Mouse (Mus musculus) MN1 (cell line): Measurements from ENCODE around the gene Bbs5.
"Not testable (repeated sequence)": the region's sequence is repeated elsewhere in the genome, so short reads cannot be mapped to it uniquely, and the experiment has no call there.

Experiments
- DNase-seq: peaks from one replicate; pipeline ENCODE4 v3.0.0-alpha.2; 2016; ENCODE audit warnings: low spot score

Bbs5 gene

GRCm38 (mm10) chr2:69646726-69647490 lies at the start of gene Bbs5:
Gene Bbs5 (plus strand): TSS chr2:69647171.
- DNase-seq, result peak; percentile 92

- DNase-seq, result no peak
These were observed 43.1 kb upstream of the Bbs5 start for GRCm38 (mm10) chr2:69603726-69604393.

- no peak for DNase-seq
These were observed 40.4 kb upstream of the Bbs5 start for GRCm38 (mm10) chr2:69606621-69607020.

DNA sequence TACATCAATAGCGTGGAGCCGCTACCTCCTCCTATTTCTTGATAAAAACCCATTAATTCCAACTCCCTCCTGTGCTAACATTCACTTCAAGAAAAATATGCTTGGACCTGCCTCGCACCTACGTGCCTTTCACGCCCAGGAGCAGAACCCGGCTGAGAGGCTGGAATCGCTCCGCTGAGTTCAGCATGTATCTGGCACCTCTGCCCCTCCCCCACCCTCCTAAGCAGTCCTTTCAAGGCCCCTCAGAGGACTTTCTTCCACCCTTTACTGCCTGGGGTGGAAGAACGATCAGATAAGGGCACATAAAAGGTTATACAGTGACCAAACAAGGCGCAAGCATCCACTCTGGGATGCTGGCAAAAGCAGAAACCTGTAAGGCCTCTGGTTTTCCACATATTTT lies 34.7 kb upstream of the Bbs5 start:
- DNase-seq, result no peak

DNA sequence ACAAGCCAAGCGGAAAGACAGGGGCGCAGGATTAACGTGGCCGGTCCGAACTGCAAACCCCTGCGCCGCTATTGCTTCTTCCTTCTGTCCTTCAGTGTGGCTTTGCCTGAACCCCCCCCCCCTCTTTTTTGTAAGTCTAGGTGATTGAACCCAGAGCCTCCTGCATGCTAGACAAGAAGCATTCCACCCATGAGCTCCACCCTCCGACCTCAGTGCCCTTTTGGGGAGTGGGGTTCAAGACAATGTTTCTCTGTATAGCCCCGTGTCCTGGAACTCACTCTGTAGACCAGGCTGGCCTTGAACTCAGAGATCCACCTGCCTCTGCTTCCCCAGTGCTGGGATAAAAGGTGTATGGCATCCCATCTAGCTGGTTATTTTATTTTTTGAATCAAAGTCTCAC lies 34.3 kb upstream of the Bbs5 start:
- DNase-seq, result no peak

DNA sequence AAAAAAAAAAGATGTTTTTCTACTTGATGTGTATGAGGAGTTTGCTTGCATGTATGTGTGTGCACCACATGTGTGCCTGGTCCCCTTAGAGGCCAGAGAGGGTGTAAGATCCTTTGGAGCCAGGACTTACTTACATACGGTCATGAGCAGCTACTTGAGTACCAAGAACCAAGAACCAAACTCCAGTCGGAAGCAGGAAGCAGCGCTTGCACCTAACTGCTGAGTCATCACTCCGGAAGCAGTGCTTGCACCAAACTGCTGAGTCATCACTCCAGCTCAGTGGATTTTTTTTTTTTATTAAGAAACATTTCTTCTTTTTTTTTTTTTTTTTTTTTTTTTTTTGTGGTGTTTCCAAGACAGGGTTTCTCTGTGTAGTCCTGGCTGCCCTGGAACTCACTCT lies 33.7 kb upstream of the Bbs5 start:
- peak; percentile 18 for DNase-seq

DNA sequence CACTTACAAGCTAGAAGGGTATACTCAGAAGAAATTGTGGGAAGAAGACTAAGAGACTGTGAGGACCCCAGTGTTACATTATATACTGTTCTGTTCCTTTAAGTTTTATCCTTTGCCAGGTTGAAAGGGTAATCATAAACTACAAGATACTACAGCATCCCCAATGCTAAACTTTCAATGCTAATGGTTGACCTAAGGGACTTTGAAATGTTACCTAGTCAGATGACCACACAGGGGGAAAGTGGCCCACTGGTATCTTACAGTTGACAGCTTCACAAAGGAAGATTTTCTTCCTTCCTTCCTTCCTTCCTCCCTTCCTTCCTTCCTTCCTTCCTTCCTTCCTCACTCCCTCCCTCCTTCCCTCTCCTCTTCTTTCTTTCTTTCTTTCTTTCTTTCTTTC lies 28.6 kb upstream of the Bbs5 start:
- no peak for DNase-seq

- DNase-seq, result no peak
These were observed 27.7 kb upstream of the Bbs5 start for GRCm38 (mm10) chr2:69619286-69619685.

DNA sequence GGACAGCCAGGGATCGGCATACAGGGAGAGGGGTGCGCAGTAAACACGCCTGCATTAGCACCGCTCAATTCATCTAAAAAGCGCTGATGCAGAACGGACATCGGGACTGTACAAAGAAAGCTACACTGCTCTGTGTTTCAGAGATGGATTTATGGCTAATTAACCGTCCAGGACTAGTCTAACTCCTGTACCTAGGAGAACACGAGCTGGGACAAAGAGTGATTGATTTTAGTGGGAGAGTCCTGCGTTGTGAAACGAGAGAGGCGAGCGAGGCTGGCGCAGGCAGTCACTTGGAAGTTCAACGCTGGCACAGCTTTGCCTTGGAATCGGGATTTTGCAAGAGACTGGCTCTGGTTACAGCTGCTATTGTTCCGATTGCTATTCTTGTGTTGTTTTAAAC lies 17.8 kb upstream of the Bbs5 start:
- DNase-seq, result no peak

GRCm38 (mm10) chr2:69629914-69630313 lies 17.1 kb upstream of the Bbs5 start:
- no peak for DNase-seq

DNA sequence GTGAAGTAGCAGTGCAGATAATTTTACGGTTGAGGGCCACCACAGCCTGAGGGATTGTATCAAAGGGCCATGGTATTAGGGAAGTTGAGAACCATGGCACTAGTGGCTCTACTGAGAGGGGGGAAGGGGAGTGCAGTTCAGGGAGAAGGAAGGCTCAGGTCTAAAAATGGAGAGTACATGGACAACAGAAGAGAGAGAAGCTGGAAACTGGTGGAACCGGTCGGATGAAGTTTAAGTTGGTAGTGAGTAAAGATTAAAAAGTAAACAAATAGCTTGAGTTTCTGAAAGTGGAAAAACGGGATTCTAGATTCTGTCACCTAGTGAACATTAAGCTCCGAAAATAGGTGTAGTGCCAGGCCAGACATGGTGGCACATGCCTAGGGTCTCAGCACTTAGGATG lies 16.2 kb upstream of the Bbs5 start:
- DNase-seq, result no peak

DNA sequence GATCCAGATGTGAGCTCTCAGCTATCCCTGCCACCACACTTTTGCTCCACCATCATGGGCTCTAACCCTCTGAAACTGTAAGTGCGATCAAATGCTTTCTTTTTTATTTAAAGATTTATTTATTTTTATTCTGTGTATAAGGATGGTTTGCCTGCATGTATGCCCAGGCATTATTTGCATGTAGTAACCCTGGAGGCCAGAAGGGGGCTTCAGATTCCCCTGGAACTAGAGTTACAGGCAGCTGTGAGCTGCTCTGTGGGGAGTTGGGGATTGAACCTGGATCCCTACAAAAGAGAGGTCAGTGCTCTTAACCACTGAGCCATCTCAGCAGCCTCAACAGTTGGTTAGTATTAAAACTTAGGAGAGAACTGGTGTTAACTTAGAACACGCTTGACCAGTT lies 15.5 kb upstream of the Bbs5 start:
- DNase-seq, result no peak

DNA sequence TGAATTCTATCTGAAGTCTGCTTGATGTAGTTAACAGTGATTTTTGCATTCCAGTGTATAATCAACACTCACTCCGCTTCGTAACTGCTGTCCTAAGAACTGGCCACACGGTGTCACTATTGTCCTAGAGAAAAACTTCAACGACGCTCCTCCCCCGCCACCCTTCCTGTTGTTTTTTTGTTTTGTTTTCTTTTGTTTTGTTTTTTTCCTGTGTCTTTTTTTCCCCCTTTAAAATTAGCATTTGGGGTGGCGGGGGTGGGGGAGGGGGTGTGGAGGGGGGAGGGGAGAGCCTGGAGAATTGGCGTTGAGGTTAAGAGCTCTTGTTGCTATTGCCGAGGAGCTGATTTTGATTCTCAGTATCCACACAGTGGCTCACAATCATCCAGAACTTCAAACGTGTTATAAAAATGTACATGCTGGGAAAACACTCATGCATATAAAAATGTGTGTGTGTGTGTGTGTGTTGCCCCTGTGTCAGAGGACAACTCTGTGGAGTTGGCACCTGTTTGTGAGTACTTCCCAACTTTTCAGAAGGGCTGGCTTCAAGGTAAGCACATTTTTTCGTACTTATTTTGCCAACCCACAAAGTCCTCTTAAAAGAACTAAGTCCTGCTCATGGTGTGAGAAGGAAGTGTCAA lies 11.8 kb upstream of the Bbs5 start:
- peak; percentile 71 for DNase-seq

- peak; percentile 21 for DNase-seq
These were observed 11.2 kb upstream of the Bbs5 start for GRCm38 (mm10) chr2:69635807-69636206.

- DNase-seq, result not testable (repeated sequence)
These were observed 9.0 kb upstream of the Bbs5 start for GRCm38 (mm10) chr2:69637989-69638388.

- no peak for DNase-seq
These were observed 6.9 kb upstream of the Bbs5 start for GRCm38 (mm10) chr2:69640100-69640499.

GRCm38 (mm10) chr2:69644968-69645617 lies 1.9 kb upstream of the Bbs5 start:
- no peak for DNase-seq

DNA sequence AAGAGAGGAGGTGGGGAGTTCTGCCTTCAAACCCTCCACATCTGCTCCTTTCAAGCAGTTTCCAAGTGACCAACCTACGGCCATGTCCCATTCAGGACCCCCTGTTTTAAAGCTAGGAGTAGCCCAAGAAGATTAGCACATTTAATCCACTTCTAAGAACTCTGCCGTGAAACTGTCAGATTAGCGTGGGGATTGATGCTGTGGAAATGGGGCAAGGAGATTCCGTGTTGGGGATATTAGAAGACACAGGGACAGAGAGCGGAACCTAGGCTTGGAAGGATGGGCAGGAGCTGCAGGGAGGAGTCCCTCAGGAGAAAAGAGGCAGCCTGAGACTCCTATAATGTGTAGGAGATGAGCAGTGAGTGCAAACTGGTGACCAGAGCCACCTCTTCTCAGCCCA lies 2.7 kb downstream of the Bbs5 start:
- DNase-seq, result no peak

DNA sequence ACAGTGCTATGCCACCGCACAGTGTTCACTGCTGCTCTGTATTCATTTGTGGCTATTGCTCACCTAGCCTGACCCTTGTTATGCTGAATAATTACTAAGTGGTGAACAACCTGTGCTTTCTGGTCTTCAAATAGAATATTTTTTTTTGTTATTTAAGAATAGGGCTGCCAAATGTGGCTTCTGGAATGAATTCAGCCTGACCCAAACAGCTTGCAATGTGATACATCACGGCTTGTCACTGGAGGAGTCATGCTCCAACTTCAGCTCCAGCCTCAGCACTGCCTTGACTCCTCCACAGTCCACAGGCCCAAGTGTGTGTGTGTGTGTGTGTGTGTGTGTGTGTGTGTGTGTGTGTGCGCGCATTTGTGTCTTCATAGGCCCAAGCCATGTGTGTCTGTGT lies 12.4 kb downstream of the Bbs5 start:
- DNase-seq, result no peak

DNA sequence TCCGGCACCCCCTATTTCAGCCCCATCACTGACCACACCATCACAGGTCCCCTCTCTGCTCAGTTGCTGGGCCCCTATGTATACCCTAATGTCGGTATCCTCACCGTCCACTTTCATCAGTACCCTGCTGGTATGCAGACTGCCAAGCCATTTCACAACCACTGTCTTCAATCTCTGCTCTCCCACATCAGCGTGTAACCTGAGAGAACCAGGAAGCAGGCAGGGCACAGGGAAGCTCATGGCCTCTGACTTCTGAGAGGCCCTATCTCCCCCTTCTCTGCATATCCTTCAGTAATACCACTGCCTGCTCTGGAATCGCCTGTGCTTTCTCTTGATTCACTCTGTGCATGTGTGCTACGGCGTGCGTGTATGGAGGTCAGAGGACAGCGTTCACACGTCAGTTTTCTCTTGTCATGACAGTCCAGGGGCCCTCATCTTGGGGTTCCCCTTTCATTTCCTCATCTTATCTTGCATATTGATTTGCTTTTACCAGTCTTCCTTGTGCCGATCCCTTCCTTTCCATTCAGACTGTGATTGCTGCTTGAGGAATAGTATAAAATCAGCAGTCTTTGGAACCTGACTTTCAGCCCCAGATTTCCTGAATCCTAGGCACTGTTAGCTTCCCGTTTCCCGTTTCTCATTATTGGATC lies 17.0 kb downstream of the Bbs5 start:
- no peak for DNase-seq

DNA sequence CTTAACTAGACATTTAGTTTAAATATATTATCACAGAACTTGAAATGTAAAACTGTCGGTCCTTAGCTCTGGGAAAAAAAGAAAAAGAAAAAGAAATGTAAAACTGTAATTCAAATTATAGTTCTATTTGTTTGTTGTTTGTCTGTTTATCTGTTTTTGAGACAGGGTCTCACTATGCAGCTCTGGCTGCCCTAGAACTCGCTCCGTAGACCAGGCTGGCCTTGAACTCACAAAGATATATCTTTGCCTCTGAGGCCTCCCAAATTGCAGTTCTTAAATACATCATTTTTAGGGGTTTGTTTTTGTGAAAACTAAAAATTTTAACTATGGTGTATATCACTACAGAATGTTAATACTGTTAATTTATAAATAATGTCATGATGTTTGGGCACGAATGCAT lies 20.7 kb downstream of the Bbs5 start:
- DNase-seq, result no peak

DNA sequence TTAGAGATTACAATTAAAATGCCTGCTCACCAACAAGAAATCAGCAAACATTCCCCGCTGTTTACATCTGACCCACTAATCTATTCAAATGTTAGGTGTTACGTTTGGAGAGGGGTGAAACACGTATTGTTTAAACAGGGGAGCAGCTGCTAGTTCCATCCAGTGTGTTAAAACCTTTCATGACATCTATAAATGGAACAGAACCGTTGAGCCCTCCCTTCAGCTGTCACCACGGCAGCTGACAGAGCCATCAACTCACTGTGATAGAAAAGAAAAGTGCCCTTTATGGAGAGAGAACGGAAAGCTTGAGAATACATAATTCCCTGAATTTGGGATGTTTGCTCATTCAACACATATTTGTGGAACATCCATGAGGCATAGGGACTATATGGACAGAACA lies 21.4 kb downstream of the Bbs5 start:
- DNase-seq, result no peak
